Mouse (Mus musculus): ENCODE data around the gene Rtp2. TPM values are rescaled to one million over a fixed set of nuclear protein-coding genes. Genes with fewer than 3 reads are reported as not detected.

Gene Rtp2
- total RNA-seq, 2 experiments from 2014 or later = not detected

DNA sequence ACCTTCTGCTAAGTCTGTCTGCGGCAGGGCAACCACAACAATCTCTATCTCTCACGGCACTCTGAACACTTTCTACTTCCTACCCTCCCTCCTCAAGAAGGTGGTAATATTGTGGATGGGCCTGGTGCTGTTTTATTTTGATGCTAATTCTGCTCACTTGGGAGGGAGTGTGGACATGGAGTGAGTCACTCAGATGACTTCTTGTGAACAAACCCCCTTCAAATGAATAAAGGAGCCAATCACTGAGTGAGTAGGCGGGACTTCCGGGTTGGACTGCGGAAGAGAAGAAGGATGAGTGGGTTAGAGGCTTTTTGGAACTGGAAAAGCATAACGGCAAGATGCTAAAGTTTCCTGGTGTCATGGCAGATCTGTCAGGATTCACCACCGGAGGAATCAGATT is 30.8 kb downstream of the Rtp2 start:
- Histone ChIP-seq H3K4me3 (no peak overlapping the region), H3K27ac (no peak overlapping the region)
- no peak for DNase-seq (ENCODE audit: extremely low spot score in 1 of 2, low spot score in 2 of 2)
- intact Hi-C loops (cut with DNase I) = no loop called here
- no peak for TF ChIP-seq CTCF (IDR thresholded peaks at IDR 0.05)

DNA sequence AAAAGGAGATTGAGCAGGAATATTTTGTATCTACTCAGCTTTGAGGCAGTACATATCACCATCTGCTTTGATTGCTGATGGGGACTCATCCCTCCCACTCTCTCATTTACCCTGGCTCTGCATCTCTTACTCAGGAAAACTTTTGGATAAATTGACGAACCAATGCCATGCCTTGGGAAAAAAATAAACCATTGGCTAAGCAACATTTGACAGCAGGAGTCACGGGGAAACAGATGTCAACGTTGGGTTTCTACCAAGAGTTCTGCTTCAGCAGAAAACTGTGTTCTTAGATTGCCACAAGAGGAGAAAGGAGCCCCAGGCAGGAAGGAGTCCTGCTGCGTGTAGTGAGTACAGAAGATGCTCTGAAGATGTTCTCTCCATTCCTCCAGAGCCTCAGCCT is 32.1 kb downstream of the Rtp2 start:
- no peak for DNase-seq (ENCODE audit: extremely low spot score in 1 of 2, low spot score in 2 of 2)
- Histone ChIP-seq H3K27ac (no peak overlapping the region), H3K4me3 (no peak overlapping the region)
- TF ChIP-seq CTCF (IDR thresholded peaks at IDR 0.05) = no peak
- intact Hi-C loops (cut with DNase I) = no loop called here

GRCm38 (mm10) chr16:23898840-23899239 is 33.4 kb downstream of the Rtp2 start:
- Histone ChIP-seq H3K27ac (no peak overlapping the region), H3K4me3 (peak overlapping the region; percentile 40)
- DNase-seq (ENCODE audit: extremely low spot score in 1 of 2, low spot score in 2 of 2) = peak; percentile 79 to 82
- TF ChIP-seq CTCF (IDR thresholded peaks at IDR 0.05) = peak; percentile 93
- intact Hi-C loops (cut with DNase I) = loop anchor here (1.0 kb wide), 3 partner anchors 54 to 447 kb away; no protein-coding TSS in a partner anchor

DNA sequence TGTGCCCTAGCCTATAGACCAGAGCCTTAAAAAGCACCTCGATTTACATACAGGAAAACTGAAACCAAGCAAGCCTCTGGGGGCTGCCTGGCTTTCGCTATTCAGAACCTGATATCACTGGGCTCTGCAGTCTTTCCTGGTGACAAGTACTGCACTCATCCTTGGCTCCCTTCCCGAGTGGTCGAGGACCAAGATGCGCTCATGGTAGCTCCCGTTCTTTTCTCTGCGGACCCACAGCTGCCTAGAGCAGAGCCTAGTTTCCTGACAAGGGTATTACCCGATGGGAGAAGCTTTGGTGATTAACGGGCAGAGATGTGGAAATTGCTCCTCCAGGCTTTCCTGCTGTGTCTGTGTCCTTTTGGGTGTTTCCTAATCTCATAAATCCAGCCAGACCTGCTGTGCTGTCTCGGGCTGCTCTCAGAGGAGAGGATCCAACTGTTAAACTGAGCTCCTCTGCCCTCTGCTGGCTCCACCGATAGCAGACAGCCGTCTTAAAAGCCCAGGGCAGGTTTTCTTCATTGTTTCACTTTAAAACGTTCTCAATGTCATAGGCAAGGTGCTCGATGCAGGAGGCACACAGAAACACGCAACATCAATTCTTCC is 34.1 kb downstream of the Rtp2 start:
- Histone ChIP-seq H3K4me3 (peak overlapping the region; percentile 40), H3K27ac (no peak overlapping the region; the same call in 1 of the 2 replicates)
- peak; percentile 78 for TF ChIP-seq CTCF (IDR thresholded peaks at IDR 0.05)
- peak; percentile 73 for DNase-seq (ENCODE audit: extremely low spot score in 1 of 2, low spot score in 2 of 2)
- intact Hi-C loops (cut with DNase I) = loop anchor here (1.0 kb wide), 2 partner anchors 55 to 348 kb away; no protein-coding TSS in a partner anchor

- no peak for TF ChIP-seq CTCF (IDR thresholded peaks at IDR 0.05)
- no peak for DNase-seq (ENCODE audit: extremely low spot score in 1 of 2, low spot score in 2 of 2)
- Histone ChIP-seq H3K4me3 (no peak overlapping the region), H3K27ac (no peak overlapping the region)
- intact Hi-C loops (cut with DNase I) = no loop called here
Observed at GRCm38 (mm10) chr16:23897486-23897885, 34.7 kb downstream of the Rtp2 start.

DNA sequence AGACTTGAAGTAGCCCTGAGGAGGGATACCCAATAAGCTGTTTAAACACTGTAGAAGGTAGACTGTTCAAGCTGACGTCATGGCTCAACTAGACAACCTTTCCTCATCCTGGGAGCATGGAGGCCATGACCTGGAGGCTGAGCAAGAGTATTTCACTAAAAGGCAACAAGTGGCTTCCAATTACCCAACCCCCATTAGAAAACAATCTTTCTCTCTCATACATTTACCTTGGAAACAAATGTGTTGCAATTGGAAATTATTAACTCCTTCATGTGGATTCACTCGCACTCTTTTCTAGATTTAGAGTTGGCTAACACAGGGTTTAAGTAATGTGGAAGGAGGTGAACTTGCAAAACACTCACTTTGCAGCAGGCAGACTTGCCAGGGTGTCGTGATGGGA is 37.1 kb downstream of the Rtp2 start:
- no peak overlapping the region for H3K27ac ChIP-seq
- intact Hi-C loops (cut with DNase I) = no loop called here
- DNase-seq (ENCODE audit: extremely low spot score in 1 of 2, low spot score in 2 of 2) = no peak
- no peak overlapping the region for H3K4me3 ChIP-seq
- no peak for TF ChIP-seq CTCF (IDR thresholded peaks at IDR 0.05)

GRCm38 (mm10) chr16:23890636-23891035 is 41.6 kb downstream of the Rtp2 start, which contains the start of gene Sst:
Gene Sst, minus strand, starts transcription at chr16:23890958.
- intact Hi-C loops (cut with DNase I) = no loop called here
- no peak for TF ChIP-seq CTCF (IDR thresholded peaks at IDR 0.05)
- DNase-seq (ENCODE audit: extremely low spot score in 1 of 2, low spot score in 2 of 2) = no peak
- H3K27ac ChIP-seq = no peak within 1 kb of the TSS
- H3K4me3 ChIP-seq = peak within 1 kb of the TSS; percentile 13; the same call in 1 of the 2 replicates

DNA sequence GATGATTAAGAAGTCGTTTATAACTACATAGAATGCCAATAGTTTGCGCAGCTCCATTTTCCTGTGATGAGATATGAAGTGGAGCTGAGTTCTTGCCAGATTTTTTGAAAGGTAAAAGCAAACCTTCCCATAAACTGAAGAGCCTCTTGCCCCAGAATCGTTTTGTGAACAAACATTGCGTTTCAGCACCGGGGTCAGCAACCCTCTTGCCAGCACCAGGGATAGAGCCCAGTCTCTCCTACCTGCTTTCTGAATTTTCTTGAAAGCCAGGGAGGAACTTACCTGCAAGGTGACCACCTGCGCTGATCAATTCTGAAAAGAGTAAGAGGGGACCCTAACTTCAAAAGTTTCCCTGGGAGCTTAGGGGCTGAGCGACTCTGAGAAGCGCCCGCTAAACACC is 42.0 kb downstream of the Rtp2 start:
- no peak for TF ChIP-seq CTCF (IDR thresholded peaks at IDR 0.05)
- intact Hi-C loops (cut with DNase I) = no loop called here
- Histone ChIP-seq H3K27ac (no peak overlapping the region), H3K4me3 (no peak overlapping the region)
- DNase-seq (ENCODE audit: extremely low spot score in 1 of 2, low spot score in 2 of 2) = no peak

DNA sequence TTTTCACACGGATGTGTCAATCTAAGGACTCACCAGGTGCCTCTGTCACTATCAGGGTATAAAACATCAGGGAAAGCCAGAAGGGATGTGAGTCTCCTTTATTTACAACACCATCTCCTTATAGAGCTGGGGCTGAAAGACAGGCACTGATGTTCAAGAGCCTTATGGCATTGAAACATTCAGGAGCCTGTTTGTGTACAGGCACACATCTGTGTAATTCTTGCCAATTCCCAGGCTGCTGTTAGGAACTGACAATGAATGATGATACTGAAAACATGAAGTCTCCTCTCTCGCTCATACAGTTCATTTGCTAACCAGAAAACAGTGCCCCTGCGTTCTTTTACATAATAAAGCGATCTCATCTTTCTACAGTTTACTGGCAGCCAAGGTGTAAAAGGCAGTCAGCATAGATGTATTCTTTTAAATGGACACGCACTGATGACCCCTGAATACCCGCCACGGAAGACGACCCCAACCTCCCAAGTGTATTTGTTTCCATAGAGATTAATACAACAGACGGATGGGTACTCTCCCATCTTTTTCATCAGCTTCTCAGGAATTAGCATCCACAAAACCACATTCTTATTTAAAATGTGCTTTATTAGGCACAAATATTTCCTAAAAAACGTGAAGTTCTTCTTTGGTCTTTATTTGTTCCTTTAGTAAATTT is 44.1 kb downstream of the Rtp2 start:
- no peak overlapping the region for H3K4me3 ChIP-seq
- no peak overlapping the region for H3K27ac ChIP-seq
- intact Hi-C loops (cut with DNase I) = no loop called here
- no peak for DNase-seq (ENCODE audit: extremely low spot score in 1 of 2, low spot score in 2 of 2)
- TF ChIP-seq CTCF (IDR thresholded peaks at IDR 0.05) = no peak

GRCm38 (mm10) chr16:23885098-23885497 is 47.1 kb downstream of the Rtp2 start:
- no peak for DNase-seq (ENCODE audit: extremely low spot score in 1 of 2, low spot score in 2 of 2)
- intact Hi-C loops (cut with DNase I) = no loop called here
- no peak for TF ChIP-seq CTCF (IDR thresholded peaks at IDR 0.05)
- H3K4me3 ChIP-seq = no peak overlapping the region
- H3K27ac ChIP-seq = no peak overlapping the region

Other genes starting within 250 kb of the Rtp2 start
- 100 to 1,000 TPM; 432 to 438 TPM for gene Sst, start 41.4 kb downstream of the Rtp2 start, total RNA-seq (2021)
- gene Gm37419, start 56.1 kb upstream of the Rtp2 start, total RNA-seq (2021) = not detected
- gene Bcl6, start 56.5 kb upstream of the Rtp2 start, total RNA-seq (2021) = 10 to 100 TPM; 30.8 to 36.8 TPM

Measured in left cerebral cortex, adult 2 months (tissue).